Mouse (Mus musculus) adrenal gland, adult 2 months (tissue): ENCODE data around the gene Gm20388. TPM values are rescaled to one million over a fixed set of nuclear protein-coding genes. Genes with fewer than 3 reads are reported as not detected.
"Not testable (repeated sequence)": the region's sequence is repeated elsewhere in the genome, so short reads cannot be mapped to it uniquely, and the experiment has no call there.

Source experiments
- DNase-seq: peaks from one replicate; pipeline ENCODE4 v3.0.0; 2021
- polyA plus RNA-seq: library from polyadenylated mRNA; depleted of rRNA; stranded (reverse); fragments of >200 nt; gene quantifications from 2 replicates; pipeline ENCODE4 v1.2.3, GENCODE M21; 2012
- total RNA-seq, 2 experiments: library from RNA; stranded (reverse); gene quantifications; 2 replicates each; pipeline ENCODE4 v1.2.3; 2021

Gm20388 gene
- total and polyA plus RNA-seq, 3 experiments, result 5.9 to 50.1 (median 9.9) TPM

- DNase-seq, result no peak
These were observed 876.1 kb downstream of the Gm20388 start for GRCm38 (mm10) chr8:120786753-120787152.

GRCm38 (mm10) chr8:120787631-120788030, 877.0 kb downstream of the Gm20388 start:
- DNase-seq, result peak; percentile 46

GRCm38 (mm10) chr8:120792710-120793109, 882.1 kb downstream of the Gm20388 start:
- no peak for DNase-seq

- peak; percentile 85 for DNase-seq
These were observed 885.4 kb downstream of the Gm20388 start for GRCm38 (mm10) chr8:120795944-120796635.

GRCm38 (mm10) chr8:120797019-120797727, 886.5 kb downstream of the Gm20388 start:
- DNase-seq, result no peak

- DNase-seq, result peak; percentile 48
These were observed 889.7 kb downstream of the Gm20388 start for GRCm38 (mm10) chr8:120800308-120800865.

GRCm38 (mm10) chr8:120803661-120804375, 893.2 kb downstream of the Gm20388 start:
- not testable (repeated sequence) for DNase-seq

GRCm38 (mm10) chr8:120804741-120805140, 894.1 kb downstream of the Gm20388 start:
- DNase-seq, result no peak

- DNase-seq, result no peak
These were observed 896.2 kb downstream of the Gm20388 start for GRCm38 (mm10) chr8:120806780-120807264.

GRCm38 (mm10) chr8:120807719-120808118, 897.1 kb downstream of the Gm20388 start:
- DNase-seq, result no peak

- peak; percentile 31 for DNase-seq
These were observed 898.4 kb downstream of the Gm20388 start for GRCm38 (mm10) chr8:120809050-120809449.

- DNase-seq, result no peak
These were observed 901.3 kb downstream of the Gm20388 start for GRCm38 (mm10) chr8:120811953-120812352.

- no peak for DNase-seq
These were observed 902.4 kb downstream of the Gm20388 start for GRCm38 (mm10) chr8:120813028-120813427.

GRCm38 (mm10) chr8:120813839-120814238, 903.2 kb downstream of the Gm20388 start:
- DNase-seq, result no peak

GRCm38 (mm10) chr8:120816371-120816770, 905.7 kb downstream of the Gm20388 start:
- no peak for DNase-seq

GRCm38 (mm10) chr8:120819906-120820305, 909.3 kb downstream of the Gm20388 start:
- DNase-seq, result no peak

- peak; percentile 38 for DNase-seq
These were observed 910.9 kb downstream of the Gm20388 start for GRCm38 (mm10) chr8:120821399-120822170.

- DNase-seq, result no peak
These were observed 912.7 kb downstream of the Gm20388 start for GRCm38 (mm10) chr8:120823331-120823730.

GRCm38 (mm10) chr8:120823887-120824286, 913.2 kb downstream of the Gm20388 start:
- no peak for DNase-seq

GRCm38 (mm10) chr8:120824638-120825037, 914.0 kb downstream of the Gm20388 start:
- DNase-seq, result no peak

- DNase-seq, result peak; percentile 33
These were observed 917.6 kb downstream of the Gm20388 start for GRCm38 (mm10) chr8:120828279-120828678.
